Mouse (Mus musculus): ENCODE results near the gene Nrtn. TPM values are rescaled to one million over a fixed set of nuclear protein-coding genes. Genes with fewer than 3 reads are reported as not detected.

Nrtn gene
- total RNA-seq (2021): 10 to 100 TPM; 19.0 to 21.0 TPM

DNA sequence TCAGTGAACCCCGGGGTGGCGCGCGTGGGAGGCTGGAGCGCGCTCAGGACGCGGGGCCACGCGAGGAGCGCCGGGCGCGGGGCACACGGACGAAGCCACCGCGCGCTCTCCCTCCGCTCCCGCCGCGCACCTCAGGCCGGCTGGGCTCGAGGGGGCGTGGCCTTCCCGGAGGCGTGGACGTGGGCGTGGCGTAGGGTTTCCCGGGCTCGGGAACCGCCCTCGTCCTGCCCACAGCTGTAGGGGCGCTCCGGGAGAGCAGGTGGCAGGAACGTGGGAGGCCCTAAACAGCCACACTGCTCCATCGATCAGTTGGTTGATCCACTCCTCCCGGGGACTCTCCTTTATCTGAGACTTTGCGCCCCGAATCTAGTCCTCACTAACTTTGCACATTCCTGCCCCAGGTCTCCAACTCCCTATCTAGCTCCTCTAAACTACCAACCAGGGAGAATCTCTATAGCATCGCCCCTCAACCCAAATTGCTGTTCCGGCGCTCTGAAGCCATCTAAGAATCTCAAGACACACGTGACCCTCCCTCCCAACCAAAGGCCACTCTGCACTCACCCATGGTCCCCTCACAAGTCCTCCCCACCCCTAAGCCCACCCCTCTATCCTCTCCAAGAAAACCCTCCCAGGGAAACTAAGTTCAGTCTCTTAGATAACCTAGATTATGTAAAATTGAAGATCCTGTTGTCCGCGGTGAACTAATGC, at the start of gene Nrtn:
Nrtn (minus strand) TSS at position 115 of the 708 bp plus-strand sequence.
- DNase-seq: peak; percentile 88
- intact Hi-C loops (cut with DNase I): loop anchor here (2.0 to 5.0 kb wide), 2 partner anchors 39 to 75 kb away; partner anchors contain the start of gene Vmac

GRCm38 (mm10) chr17:56805784-56806183, 48.5 kb upstream of the Nrtn start:
- peak in 1 of 2 experiments; percentile 32 for DNase-seq
- intact Hi-C loops (cut with DNase I): loop anchor here (5.0 to 10.0 kb wide), 2 partner anchors 132 to 529 kb away; partner anchors contain the start of gene Mllt1

DNA sequence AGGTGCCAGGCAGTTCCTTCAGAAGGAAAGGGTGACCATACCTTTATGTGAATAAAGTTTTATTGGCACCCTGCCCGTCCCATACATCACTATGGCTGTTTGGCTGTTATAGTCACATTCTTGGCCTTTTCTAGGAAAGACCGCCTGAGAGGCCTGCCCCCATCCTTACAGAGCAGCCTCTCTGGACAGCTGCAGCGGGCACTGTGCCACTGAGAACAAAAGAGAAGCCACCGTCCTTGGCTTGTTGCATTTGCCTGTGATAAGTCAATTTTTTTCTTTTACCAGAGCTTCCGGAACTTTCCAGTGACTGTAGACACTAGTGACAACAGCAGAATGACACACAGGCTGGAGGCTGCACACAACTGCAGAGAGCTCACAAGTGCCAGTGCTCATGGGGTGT, 47.6 kb upstream of the Nrtn start:
- intact Hi-C loops (cut with DNase I): loop anchor here (5.0 to 10.0 kb wide), 2 partner anchors 132 to 530 kb away; partner anchors contain the start of gene Mllt1
- no peak for DNase-seq

DNA sequence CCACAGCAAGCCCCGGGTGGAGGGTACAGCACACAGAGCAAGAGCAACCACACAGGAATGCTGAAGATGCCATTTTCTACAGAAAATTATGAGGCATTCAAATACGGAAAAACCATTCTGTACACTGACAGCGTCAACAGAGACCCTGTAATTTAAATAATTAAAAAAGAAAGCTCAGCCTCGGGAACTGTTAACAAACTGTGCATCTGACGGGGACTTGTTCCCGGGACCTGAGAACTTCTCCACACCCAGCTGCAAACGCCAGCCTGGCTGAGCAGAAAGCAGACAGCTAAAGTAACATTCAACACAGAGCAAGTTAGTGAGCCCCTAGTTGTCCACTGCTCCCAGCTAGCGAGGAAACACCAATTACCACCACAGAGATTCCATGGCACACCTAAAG, 44.7 kb upstream of the Nrtn start:
- intact Hi-C loops (cut with DNase I): loop anchor here (10.0 kb wide), 1 partner anchor 533 kb away; no protein-coding TSS in a partner anchor
- no peak for DNase-seq

DNA sequence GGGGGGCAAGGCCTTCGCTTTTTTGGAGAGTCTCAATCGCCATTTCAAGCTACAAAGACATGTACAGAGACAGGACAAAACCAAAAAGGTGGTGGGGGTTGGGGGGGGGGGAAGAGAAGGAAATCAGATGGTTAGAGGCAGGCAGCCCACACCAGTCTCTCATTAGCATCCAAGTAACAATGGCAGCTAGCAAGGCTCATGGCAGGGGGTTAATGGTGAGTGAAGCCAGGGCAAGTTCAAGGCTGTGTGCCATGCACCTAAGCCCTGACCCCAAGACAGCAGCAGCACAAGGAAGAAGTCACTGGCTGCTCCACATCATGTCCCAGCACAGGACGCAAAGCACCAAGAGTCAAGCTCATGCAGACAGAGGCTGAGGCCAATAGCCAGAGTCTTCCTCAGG, 41.9 kb upstream of the Nrtn start:
- intact Hi-C loops (cut with DNase I): no loop called here
- no peak for DNase-seq

DNA sequence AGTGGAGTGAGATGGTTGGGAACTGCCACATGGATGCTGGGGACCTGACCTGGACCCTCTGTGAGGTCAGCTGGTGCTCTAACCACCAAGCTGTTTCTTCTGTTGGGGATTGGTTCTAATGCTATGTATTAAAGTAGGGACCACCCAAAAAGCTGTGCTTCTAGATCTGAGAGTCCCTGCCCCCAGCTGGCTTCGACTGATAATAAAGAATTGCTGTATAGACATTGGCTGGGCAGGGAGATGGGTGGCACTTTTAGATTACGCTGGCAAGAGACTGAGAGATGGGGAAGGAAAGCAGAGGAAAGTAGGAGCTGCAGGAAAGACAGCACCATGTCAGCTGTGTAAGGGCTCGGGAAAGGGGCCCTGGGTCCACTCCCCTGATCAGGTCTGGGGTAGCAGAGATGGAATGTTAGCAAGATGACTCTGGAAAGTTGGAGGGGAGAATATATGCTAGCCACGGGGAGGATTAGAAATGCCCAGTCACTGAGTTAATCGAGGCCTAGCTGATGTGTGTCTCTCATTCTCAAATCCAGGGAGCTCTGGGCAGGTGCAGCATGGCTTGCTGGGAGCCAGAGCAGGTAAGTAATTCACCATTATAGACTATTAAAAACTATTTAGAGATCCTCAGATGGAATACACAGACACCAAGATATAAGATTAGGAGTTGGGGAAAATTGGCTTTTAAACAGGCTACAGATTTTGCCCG, 36.4 kb upstream of the Nrtn start:
- intact Hi-C loops (cut with DNase I): no loop called here
- DNase-seq: no peak

DNA sequence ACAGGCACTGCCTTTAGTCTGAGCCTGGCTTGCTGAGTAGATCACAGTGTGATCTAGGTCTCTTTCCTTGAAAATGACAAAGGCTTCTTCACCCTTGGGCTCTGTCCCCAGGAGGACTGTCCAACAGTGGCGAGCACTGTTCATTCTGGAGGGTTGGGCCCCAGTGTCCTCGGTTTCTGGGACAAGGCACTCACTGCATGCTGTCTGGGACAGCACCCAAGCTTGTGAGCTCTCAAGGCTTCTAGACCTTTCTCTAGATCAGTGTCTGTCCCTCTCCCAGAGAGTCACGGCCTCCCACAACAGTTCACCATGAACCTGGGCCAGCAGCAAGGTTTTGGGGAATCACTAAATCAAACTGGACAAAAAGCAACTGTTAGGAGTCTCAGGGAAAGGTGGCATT, 35.3 kb upstream of the Nrtn start:
- intact Hi-C loops (cut with DNase I): no loop called here

DNA sequence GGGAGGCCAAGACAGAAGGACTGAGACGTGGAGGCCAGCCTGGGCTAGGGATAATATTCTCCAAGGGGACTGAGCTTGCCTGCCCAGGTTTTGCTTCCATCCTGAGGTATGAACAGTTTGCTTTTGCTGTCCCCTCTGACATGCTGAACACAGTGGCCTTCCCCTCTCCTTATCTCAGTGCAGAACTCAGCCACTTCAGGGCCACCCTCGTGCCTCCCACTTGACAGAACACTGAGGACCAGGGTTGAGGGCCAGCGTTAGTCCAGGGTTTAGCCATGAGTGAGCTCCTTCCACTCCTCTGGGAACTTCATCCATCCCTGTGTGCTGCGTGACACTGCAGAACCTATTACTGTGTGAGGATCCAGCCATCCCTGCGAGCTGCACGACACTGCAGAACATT, 32.0 kb upstream of the Nrtn start:
- DNase-seq: no peak
- intact Hi-C loops (cut with DNase I): no loop called here

More for the DNA sequence above, 35.3 kb upstream of the Nrtn start:
- no peak for DNase-seq

- intact Hi-C loops (cut with DNase I): no loop called here
- no peak for DNase-seq
Measured at GRCm38 (mm10) chr17:56788886-56789285, 31.6 kb upstream of the Nrtn start.

GRCm38 (mm10) chr17:56780291-56780978, 23.1 kb upstream of the Nrtn start:
- no peak for DNase-seq
- intact Hi-C loops (cut with DNase I): no loop called here

- peak; percentile 70 to 73 for DNase-seq
- intact Hi-C loops (cut with DNase I): no loop called here
Measured at GRCm38 (mm10) chr17:56778779-56779362, 21.5 kb upstream of the Nrtn start.

DNA sequence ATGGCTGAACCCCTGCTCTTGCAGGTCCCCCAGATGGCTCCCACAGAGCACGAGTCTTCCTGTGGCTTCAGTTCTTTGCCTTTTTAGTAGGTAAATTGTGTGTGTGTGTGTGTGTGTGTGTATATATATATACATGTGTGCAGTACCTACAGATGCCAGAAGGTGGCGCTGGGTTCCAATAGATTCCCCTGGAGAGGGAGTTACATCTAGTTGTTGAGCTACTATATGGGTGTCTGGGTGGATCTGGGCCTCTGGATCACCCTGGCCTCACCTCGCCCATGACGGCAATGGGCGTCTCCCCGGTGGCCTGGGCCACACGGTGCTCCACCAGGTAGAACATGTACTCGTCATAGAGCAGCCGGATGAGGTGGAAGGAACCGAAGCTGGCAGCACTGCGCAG, 20.2 kb upstream of the Nrtn start:
- DNase-seq: no peak
- intact Hi-C loops (cut with DNase I): no loop called here

DNA sequence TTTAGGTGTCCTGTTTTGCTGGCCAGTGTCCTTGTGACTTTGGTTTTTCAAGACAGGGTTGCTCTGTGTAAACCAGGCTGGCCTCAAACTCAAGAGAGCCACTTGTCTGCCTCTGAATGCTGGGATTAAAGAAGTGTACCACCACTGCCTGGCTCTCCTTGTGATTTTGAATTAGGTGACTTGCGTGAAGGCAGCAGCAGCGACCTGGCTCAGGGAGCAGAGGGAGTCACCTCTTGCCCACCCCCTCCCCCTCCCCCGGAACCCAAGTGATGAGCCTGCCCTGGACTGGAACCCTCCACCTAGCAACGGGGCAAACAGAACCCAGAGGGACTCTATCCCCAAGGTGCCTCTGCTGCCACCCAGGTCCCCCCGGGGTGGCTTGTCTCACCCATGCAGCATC, 12.6 kb upstream of the Nrtn start, which contains the start of gene Prr22:
Prr22 (plus strand) TSS at position 301 of the 400 bp plus-strand sequence.
- no peak for DNase-seq
- intact Hi-C loops (cut with DNase I): no loop called here

DNA sequence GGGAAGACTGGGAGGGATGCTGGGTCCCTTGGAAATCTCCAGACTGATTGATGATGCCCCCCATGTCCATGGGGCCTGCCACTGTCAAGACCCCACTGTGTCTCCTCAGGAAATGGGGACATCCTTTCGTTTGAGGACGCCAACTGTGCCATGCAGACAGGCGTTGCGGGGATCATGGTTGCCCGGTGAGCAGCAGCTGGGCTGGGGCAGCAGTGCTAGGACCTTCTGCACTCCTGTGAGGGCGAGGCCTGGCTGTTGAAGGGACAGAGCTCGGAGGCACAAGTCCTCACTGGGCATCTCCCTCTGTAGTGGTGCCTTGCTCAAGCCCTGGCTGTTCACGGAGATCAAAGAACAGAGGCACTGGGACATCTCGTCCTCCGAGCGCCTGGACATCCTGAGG, 11.6 kb upstream of the Nrtn start:
- intact Hi-C loops (cut with DNase I): no loop called here
- DNase-seq: no peak

GRCm38 (mm10) chr17:56767531-56768135, 10.3 kb upstream of the Nrtn start:
- DNase-seq: no peak
- intact Hi-C loops (cut with DNase I): no loop called here

GRCm38 (mm10) chr17:56766631-56767405, 9.5 kb upstream of the Nrtn start:
- intact Hi-C loops (cut with DNase I): no loop called here
- no peak for DNase-seq

DNA sequence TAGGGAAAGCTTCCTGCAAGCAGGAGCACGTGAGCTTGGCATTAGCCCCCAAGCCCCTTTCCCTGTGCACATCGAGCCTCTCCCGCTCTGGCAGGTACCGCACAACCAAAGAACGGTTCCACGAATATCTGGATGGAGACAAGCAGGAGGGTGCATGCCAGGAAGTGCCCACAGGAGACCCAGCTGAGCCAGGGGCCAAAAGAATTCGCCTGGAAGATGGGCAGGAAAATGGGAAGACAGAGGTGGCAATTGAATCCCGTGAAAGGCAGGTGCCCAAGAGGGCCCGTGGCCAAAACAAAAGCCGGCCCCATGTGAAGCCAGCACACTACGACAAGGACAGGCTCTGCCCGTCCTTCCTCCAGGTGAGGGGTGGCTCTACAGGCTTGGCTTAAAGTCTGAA, 8.1 kb upstream of the Nrtn start:
- intact Hi-C loops (cut with DNase I): no loop called here
- DNase-seq: no peak

DNA sequence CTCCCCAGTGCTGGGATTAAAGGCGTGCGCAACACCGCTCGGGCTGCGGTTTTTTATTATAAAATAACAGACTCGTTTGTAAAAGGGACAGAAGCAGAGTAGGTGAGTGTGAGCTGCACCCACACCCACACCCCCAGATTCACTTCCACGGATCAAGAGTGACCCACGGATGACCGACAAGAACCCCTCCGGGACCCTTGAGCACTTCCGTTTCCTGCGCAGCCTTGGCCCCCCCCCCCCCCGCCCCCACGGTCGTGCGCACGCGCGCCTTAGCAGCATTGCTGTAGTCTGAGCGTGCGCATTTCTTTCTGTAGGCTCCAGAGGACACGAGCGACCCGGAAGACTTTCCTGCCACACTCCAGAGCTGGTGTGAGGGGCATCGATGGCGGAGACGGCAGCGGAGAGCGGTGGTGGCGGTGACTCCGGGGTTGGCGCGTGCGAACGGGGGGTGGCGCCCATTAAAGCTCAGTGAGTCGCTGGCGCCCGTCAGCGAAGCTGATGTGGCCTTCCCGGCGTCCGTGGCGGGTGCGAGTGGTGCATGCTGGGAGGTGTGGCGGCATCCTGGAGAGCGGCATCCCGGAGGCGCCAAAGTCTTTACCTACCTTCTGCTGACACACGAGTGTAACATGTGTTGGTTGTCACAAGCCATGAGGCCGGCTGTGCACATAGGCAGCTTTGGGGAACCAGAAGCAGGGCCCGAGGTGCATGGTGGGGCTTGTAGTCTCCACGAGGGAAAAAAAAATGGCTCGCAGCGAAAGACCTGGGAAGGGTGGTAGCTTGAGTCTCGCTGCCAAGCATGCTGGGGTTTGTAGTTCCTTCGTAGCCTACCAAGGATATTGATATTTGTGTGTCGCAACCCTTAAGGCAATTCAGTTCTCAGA, 7.4 kb upstream of the Nrtn start, which contains the start of gene Dus3l:
Dus3l (plus strand) TSS at position 284 of the 881 bp plus-strand sequence.
- intact Hi-C loops (cut with DNase I): loop anchor here (5.0 kb wide), 1 partner anchor 152 kb away; the partner anchor contains the start of gene Rpl36
- peak; percentile 92 to 93 for DNase-seq
